Mouse (Mus musculus) lung, postnatal 25 days (tissue): ENCODE measurements around the gene Nectin2.

Source experiments
- DNase-seq: peaks from one replicate; pipeline ENCODE4 v3.0.0; 2022; ENCODE audit warnings: low spot score

Nectin2 gene

DNA sequence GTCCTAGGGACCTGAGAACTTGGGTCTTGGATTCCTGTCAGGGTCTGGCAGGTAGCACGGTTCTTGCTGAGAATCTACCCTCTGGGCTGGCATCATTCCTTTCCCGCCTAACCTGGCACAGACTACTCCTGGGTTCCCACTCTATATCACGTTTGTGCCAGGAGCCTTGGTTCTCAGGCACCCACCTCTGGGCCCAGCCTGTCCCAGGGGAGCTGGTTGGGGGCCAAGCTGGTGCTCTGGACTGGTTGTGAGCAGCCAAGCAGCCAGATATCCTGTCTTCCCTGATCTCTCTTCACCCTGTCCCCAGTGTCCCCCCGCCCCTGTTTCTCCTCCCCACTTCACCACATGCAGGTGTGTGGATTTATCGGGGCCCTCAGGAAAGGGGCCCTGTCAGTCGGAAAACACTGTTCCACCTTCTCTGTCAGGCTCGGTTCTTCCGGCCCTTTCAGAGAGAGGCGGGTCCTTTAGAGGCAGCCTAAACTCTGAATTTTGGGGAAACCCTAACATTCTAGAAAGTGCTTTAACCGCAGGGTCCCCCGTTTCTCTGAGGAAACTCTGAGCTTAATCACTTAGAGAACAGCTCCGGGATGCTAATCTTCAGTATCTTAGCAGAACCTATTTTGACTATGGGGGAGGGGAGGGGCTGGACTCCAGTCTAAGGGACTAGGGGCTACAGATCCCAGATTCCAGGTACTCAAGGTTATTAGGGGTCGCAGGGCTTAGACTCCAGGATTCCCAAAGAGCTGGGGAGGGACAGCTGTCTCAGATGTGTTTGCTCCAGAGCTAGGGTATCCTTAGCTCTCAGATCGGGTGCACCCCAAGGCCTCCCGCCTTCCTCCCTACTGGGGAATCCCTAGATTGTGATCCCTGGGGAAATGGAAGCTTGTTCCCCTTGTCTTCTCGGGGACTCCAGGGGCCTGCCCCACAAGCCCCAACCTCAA lies 19.4 kb upstream of the Nectin2 start:
- no peak for DNase-seq

DNA sequence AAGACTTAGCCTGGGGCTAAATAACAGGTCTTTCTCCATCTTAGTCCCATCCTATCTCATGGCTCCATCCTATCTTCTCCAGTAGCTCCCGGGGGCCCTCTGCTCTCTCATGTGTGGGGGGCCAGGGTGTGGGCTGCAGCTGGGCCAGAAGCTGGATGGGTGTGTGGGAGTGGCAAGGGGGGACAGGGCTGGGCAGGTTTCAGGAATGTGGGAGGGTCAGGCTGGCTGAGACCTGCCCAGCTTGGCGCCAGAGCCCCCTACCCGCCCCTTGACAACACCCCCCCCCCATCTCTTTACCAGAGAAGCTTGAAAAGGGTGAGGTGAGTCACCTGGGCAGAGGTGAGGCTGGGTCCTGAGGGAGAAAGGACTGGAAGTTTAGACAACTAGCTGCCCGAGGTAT lies 18.7 kb upstream of the Nectin2 start:
- no peak for DNase-seq

DNA sequence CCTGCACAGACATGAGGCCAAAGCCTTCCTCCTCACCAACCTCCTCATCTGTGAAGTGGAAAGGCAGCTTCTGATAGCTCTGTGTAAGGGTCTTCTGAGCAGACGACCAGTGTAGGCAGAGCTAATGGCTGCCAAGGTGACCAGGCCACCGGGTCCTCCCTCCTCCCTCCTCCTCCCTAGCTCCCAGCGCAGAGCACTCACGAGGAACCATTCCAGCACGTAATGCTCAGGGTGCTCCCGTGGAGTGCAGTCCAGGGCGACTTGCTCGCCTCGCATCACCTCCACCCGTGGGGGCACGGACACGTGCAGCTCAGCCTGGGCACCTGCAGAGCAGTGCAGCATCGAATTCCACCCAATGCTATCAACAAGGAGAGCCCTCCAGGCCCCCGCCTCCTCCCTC lies 18.0 kb upstream of the Nectin2 start:
- DNase-seq: no peak

DNA sequence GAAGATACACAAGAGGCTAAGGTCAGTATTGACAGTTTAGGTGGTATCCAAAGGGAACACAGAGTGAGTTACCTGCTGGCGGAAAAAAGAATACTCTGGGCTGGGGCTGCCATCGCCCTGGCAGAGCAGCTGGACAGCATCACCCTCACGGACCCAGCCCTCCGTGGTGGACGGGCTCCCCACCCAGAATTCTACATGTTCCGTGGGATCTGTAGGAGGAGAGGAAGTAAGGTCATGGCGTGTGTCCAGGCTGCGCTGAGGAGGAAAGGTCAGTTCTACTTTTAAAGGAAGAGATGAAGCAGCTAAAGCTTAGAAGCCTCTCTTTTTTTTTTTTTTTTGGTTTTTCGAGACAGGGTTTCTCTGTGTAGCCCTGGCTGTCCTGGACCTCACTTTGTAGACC lies 14.3 kb upstream of the Nectin2 start:
- DNase-seq: no peak

DNA sequence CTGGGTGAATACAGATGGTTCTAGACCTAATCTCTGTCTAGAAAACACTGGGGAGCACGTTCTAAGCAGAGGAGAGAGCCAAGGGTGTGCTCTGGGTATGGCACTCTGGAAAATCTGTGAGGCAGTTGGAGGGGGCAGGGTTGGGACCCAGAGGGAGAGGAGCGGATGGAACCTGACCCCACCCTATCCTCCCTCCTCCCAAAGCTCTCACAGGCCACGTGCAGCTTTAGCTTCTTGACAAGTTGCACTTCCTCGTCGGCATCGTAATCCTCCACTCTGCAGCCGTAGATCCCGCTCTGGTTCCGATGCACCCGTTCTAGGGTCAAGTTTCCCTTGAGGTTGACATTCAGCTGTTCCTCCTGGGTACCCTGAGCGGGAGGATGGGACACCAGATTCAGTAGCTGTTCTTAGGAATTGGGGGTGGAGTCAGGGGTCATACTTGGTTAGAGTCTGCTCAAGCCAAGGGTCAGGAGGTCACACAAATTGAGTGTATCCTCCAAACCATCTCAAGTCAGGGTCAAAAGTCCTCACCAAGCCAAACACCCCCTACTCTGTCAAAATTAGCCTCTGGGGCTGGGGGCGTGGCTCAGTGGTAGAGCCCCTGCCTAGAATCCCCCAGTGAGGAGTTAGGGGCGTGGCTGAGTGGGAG lies 13.7 kb upstream of the Nectin2 start:
- peak; percentile 61 for DNase-seq

DNA sequence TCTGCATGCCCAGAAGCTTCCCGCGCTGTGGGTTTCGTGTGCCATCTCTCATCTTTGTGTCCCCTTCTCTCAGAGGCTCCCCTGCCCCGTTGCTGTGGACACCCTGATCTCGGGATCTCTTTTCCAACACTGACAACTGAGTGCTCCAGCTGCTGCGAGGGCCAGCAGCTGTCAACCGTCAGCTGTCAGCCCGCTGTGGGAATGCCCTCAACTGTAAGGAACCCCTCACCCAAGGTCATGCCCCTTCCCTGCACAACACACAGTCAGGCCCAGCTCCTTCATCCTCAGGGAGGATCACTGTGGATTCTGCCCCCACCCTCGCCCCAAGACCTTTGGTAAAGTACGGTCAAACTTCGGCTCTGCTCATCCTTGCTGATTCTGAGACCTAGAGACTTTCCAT lies 12.0 kb upstream of the Nectin2 start:
- DNase-seq: no peak

DNA sequence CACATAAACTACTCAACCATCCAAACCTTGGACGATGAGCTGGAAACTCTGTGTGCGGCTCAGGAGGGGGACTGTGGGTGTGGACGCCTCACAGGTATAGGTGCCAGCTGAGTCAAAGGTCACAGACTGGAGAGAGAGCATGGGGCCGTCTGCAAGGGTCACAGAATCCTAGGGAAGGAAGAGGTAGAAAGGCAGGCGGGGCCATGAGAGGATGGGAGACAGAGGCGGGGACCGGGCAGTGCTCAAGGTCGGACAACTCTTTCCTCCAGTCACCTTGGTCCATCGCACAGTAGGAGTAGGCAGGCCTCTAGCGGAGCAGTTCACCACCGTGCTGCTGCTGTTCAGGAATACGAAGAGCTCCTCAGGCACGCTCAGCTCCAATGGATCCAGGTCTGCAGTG lies 9.7 kb upstream of the Nectin2 start:
- no peak for DNase-seq

DNA sequence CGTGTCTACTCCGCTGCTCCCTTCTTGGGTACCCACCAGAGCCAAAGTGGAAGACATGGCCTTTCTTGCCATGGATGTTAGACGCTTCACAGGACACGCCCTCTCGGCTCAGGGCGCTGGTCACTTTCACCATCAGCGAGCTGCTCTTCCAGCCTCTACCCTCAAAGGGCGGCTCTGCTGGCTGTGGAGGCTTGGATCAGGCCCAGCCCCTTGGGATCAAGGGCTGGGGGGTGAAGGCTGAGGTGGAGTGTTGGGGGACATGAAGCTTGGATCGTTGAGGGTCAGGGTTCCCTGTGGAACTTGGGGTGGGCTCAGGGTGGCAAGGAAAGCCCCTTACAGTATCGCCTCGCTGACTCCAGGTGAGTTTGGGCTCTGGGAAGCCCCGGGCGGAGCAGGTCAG lies 8.3 kb upstream of the Nectin2 start:
- no peak for DNase-seq

DNA sequence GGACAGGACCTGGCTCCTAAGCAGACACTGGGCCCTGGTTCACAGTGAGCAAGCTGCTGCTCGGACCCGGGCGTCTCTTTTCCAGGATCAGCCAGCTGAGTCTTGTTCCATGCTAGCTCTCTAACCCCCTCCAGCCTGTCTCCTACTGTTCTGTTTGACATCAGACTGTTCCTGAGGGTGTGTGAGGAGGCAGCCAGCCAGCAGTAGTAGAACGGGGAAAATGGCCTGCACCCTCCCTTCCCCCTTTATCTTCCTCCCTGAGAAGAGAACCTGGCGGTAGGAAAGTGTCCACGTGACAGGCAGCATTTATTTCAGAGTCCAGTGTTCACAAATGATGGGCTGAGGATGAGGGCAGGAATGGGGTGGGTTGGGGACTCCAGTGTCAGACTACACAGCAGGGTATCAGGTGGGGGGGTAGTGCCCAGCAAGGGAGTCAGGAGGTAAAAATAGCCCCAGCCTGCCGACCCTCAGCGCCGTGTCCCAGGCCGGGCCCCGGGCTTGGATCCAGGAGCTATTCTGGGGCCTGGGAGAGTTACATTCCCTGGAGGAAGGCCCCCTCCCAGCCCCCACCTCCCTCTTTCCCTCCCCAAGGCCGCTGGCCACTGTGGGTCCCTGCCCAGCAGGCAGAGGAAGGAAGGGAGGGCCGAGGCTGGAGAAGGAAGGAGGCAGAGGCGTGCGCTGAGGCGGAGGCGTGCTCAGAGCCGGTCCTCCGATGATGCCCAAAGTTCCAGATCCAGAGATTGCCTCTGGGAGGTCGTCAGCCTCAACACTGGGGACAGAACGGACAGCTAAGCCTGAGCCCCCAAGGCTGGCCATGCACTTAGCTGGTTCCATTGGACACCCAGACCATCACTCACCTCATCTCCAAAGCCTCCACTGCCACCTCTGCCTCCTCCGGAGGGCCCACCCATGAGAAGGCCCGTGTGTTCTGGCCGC lies 5.8 kb upstream of the Nectin2 start:
- peak; percentile 80 for DNase-seq

DNA sequence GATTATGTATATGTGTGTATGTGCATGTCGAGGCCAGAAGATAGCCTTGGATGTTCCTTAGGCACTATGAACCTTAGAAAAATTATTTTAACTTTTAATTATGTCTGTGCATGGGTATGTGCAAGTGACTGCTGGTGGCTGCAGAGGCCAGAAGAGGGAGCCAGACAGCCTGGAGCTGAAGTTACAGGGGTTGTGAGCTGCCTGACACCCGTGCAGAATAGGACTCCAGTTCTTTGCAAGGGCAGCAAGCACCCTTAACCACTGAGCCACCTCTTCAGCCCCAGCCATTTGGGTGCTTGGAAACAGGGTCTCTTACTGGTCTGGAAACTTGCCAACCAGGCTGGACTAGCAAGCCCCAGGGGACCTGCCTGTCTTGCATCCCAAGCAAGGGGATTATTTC lies 4.7 kb upstream of the Nectin2 start:
- no peak for DNase-seq

DNA sequence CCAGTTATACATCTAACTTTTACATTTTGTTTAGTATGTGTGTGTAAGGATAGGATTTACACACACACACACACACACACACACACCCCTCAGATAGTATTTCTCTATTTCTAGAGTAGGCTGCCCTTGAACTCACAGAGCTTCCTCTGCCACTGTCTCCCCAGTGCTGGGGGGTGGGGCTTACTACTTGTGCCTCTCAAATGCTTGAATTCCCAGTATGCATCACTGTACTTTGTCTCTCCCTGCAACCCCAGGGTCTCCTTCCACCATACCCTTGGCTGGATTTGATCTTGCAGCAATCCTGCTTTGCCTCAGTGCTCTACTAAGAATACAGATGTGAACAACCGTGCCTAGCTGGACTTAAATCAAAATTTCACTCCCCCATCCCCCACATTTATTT lies 3.8 kb upstream of the Nectin2 start:
- no peak for DNase-seq

DNA sequence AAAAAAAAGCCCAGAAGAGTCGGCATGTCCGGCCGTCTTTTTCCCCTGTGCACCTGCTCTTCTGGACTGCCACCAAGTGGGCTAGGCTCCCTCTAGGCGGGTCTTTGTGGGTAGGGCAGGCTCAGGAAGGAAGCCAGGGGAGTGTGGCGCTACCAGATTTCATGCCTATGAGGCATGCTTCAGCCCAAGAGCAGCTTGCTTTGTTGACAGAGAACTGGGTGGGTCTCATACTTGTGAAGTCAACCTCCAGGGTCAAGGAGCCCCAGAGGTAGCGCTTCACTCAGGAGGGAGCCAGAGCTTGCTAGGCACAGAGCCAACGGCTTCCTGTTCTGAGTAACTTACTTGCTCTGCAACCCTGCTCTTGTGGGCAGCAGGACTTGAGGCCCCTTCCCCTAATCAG lies 3.3 kb upstream of the Nectin2 start:
- DNase-seq: peak; percentile 92

DNA sequence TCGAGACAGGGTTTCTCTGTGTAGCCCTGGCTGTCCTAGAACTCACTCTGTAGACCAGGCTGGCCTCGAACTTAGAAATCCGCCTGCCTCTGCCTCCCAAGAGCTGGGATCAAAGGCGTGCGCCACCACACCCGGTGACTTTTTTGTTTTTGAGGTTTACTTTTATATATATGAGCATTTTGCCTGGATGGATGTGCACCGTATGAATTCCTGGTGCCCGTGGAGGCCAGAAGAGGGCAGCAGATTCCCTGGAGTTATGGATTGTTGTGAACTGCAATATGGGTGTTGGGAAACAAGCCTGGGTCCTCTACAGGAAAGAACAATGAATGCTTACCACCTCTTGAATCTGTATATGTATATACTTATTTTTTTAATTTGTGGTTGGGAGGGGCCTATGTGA lies 2.4 kb upstream of the Nectin2 start:
- peak; percentile 52 for DNase-seq

DNA sequence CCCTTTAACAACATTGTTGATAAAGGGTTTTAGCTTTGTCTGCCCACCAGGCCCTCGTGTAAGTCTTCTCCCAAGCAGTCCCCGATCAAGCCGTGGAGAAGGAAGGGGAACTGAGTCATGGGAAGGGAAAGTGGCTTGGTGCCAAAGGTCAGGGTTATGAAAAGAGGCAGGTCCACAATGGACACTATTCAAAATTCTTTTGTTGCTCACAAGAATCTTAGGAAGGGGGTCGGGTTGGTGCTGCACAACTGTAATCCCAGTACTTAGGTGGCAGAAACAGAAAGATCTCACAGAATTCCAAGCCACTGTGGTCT lies 744 bp upstream of the Nectin2 start:
- no peak for DNase-seq

DNA sequence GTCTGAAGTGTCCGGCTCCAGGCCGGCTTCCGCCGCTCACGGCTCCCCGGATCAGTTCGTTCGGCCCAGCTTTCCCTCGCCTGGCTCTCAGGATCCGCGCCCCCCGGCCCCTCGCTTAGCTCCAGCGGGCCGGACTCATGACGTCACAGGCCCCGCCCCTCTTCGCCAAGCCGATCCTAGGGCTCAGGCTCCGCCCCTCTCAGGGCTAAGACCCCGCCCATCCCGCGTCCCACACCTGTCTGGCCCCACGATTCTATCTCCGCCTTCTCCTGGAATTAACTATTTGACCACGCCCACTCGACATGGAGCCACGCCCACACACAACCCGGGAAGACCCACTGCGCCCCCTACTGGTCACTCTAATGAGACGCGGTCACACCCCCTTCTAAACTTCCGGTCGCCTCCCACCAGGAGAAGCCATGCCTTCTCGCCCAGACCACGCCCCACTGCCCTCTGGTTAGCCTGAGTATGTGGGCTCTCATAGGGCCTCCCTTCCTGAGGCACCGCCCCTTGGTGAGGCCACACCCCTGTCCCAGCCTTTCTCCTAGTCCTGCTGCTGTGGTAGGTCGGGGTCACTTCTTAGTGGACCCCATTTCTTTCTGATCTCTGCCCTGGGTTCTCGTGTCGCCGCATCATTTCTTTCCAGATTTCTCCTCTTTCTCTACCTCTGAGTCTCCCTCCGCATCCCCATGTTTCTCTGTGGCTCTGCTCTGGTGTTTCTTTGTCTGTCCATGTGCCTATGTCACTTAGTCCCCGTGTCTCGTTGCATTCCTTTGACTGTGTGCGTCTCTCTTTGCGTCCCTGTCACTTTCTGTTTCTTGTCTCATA lies 680 bp downstream of the Nectin2 start:
- peak; percentile 97 for DNase-seq

DNA sequence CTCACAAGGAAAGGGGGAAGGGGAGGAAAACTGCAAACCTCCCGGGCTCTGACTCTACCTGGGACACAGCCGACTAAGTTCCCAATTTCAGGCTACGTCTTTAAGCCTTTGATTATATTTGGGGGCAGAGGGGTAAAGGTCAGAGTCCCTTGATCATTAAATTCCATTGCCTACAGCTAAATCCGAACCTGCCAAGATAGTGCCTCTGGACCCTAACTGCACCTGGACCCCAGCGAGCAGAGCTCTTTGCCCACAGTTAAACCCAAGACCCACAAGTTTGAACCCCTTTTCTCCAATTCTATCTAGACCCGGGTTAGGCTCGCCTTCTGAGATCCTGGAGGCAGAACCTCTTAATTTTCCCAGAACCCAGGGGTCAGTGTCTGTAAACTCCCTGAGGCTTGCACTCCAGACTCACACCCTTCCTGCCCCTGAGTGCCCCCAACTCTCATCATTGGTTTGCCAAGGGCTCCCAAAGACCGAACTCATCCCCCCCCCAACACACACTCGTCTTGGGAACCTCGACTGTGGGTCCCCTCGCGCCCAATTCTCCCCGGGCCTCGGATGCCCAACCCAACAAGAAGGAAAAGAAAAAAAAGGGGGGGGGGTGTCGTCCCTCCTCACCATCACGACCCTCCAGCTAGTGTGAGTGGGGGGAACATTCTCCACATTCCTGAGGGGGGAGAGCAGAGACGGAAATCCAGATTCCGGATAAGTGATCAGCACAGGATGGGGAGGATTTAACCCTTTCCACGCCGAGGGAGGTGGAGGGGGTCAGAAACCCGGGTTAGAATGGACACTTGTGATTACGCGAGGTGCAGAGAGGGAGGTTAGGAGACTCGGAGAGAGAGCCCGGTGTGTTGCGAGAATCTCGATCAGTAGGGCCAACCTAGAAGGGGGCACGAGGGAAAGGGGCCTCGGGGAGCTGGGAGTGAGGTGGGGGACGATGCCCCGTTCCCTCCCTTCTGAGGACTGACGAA lies 1.8 kb downstream of the Nectin2 start:
- peak; percentile 37 for DNase-seq

DNA sequence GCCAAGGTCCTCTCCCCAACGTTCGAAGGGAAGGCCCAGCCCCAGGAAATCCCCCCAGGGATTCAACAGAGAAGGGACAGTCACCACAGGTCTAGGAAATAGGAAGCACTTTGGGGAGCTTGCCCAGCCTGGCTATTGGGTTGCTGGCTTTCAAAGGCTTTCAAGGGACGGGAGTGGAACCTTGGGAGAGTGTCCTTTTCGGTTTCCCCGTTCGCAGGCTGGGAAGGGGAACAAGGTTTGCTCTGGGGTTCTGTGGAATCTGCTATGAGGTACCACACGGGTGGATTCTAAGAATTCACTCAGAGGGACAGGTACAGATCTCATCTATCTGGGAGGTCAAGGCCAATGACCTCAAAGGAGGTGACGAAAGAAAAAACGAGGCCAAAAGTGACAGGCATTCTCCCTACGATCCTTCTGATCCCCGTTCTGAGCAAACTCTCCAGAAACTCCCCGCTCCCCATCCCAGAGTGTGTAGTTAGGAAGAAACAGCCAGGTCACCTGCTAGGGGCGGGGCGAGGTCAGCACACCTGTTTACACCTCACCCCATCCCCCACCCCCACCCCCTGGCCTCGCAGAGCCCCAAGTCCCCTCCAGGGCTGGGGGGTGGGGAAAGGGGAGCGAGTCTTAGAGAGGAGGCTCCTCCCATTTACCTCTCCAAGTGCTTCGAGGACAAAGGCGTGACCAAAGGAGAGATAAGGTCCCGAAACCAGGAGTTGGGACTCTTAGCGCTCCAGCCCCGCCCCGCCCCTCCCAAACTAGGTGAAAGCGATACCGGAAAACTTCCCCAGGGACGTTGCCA lies 2.7 kb downstream of the Nectin2 start:
- DNase-seq: peak; percentile 84

DNA sequence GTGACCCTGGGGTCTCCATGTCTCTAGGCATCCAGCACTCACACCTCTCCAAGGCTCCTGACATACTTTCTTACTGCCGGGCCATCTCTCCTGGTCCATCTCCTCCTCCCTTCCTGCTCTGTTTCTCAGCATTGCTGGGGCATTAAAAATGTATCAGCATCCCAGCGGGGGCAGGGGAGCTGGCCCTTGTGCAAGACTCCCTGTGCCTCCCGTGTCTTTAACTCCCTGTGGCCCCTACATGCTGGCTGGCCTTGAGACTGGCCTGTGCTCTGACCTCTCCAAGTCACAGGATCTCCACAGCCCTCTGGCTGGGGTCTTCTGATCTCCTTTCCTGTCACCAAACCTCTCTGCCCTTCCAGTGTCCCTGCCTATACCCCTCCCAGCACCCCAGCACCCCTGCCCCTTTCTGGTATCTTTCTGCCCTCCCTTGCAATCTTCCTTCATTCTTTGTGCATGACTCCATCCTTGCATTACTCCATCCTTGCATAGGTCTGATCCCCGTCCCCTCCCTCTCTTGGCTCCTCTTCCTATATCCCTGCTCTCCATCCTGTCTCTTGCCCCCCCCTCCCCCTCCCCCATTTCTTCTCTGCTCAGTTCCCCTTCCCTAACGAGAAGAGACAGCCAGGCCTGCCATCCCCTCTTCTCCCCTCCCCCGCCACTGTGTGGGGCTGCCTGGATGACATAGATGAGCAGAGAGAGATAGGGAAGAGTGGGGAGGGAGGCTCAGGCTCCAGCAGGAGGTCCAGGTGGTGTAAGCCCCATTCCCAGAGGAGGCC lies 3.7 kb downstream of the Nectin2 start:
- DNase-seq: no peak

DNA sequence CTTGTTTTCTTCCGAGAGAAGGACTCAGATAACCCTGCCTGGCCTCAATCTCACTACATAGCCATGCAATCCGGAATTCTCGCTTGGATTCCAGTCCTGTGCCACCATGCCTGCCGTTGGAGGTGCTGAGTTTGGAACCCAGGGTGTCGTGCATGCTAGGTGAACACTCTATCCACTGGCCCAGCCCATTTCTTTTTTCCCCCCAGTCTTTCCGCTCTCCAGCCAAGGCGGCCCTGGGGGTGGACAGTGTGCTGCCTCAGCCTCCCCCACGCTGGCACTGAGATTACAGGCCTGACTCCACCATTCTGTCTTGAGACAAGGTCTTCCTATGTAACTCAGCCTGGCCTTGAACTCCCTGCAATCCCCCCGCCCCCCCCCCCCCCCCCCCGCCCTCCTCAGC lies 4.3 kb downstream of the Nectin2 start:
- no peak for DNase-seq
